Mouse (Mus musculus): ENCODE measurements at regions not wholly inside any gene's neighbourhood (a gene's known extent, or its start where the extent isn't known, plus 50 kb on each side); places are given as distances from the start of the nearest gene placed in this dataset.

DNA sequence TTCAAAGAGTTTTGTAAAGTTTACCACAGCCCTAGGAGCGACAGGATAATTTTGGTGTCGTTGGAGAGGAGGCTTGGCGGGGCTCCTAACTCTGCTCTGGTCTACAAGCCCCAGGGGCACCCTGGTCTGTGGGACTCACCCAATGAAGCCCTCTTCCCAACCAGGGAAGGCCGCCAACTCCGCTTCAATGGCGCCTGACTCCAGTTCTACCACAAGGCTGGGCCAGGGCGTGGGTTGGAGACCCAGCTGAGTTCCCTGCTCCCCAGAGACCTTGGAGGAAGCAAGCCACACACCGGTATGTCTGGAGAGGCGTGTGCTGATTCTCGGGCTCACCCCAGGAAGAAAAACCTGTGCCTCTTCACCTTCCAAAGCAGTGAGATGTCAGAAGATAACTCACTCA is 128.9 kb downstream of the Gadd45g start:
- peak; percentile 38 to 50 for DNase-seq

DNA sequence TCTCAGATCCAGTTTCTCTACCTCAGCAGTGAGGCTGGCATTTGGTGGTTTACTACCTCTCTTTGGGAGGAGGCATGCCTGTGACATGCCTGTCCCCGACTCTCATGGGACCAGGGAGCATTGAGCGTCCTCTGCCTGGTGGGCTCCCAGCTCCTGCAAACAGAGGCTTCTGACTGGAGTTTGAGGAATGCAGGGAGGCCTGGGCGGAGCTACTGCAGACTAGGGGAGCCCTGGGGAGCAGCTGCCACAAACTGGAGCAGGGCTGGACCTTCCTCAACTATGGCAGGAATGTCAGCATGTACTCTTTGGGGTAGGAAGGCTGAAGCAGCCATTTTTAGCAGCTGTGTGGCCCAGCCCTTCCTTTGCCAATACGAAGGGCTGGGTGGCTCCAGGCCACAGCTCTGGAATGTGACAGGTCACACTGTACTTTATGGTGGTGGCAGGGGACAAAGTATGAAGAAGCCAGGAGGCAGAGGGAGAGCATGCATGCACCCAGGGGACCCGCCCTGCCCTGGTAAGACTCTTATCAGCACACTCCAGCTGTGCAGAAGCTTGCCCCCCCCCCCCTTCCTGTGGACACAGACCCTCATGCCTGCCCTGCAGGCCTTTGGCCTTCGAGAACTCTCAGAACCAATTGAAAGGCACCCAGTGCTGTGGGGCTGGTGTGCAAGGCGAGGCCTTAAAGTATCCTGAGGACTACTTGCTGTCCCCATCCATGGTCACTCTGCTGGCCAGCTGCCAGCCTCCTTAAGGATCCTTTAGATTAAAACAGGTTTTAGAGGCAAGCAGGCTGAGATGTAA is 129.5 kb downstream of the Gadd45g start:
- DNase-seq = peak; percentile 76 to 83

DNA sequence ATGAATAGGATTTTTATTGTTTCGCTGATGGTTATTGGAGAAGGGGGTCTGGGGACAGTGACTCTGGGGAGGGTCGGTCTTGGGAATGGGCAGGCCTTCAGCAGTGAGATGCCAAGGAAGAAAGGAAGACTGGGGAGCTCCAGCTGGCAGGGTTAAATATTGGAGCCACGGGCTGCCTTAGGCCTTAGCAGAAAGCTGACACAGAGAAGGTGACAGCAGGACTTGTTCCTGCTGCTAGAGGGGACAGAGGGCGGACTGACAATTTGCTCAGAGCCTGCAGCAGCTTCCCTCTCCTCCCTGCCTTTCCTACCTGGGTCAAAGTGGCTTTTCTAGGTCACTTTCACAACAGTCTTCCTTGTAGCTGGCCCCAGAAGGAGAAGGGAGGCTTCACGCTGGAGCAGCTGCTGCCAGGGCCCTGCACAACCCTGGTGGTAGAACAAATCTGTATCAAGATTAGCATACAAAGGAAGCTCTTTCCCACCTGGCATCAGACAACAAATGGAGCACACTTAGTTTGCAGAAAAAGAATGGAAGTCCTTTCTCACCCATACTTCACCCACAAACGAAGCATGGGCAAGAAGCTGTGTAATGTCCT is 130.2 kb downstream of the Gadd45g start:
- DNase-seq = no peak

DNA sequence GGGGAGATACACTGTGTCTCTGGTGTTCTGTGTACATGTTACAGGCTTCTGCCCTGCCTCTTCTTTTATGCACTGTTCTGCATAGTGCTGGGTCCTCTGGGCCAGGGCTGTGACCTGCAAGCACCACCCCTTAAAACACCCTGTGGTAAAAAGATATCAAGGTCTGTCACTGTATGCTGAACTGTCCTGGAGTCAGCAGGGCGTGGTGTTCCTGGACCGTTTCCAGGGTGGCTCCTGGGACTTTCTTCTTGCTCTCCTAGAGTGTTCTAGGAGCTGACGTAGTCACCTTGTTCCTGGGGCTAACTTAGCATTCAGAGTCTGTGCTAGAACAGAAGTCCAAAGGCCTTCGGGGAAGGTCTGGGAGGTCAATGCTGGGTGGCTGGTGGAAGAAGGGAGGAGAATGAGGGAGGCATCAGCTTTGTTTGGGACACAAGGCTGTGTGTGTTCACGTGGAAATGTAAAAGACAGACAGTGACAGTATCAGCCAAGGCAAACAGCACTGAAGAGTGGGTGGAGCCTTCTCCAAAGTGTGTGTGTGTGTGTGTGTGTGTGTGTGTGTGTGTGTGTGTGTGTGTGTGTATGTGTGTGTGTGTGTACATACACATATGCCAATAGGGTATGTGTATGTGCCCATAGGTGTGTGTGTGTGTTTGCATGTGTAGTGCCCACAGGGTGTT is 133.0 kb downstream of the Gadd45g start:
- DNase-seq = peak in 1 of 2 experiments; percentile 53

DNA sequence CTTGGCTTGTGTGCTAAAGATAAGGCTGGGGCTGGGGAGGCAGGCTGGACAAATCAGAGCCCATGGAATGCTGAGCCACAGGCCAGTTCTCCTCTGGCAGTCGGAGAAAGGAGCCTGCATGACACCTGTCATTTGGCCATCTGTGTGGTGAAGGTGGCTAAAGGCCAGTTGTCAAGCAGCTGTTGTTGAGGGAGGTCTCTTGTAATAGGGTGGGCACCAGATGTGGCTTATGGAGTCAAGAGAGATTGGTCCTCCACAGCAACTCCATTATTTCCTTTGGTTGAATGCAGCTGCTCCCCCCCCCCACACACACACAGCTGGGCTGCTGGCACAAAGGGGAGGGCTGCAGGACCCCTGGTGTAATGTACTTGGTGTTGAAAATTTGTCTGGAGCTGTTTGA is 133.9 kb downstream of the Gadd45g start:
- no peak for DNase-seq

DNA sequence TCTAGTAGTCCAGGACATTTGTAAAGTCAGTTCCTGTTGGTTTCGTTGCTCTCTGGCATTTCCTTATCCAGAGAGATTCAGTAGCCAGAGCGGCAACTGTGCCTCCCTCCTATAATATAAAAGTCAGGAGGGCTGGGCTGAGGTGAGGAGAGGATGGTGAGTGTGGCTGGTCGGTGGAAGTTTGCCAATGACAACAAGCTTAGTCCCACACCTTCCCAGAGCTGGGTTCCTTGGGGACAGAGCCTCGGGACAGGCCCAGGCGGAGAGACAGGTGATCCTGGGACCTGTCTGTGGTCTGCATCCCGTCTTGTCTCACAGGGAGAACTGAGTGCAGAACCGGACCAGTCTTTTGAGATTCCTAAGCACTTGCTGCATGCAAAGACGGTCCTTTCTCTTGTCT is 136.5 kb downstream of the Gadd45g start:
- DNase-seq = no peak

DNA sequence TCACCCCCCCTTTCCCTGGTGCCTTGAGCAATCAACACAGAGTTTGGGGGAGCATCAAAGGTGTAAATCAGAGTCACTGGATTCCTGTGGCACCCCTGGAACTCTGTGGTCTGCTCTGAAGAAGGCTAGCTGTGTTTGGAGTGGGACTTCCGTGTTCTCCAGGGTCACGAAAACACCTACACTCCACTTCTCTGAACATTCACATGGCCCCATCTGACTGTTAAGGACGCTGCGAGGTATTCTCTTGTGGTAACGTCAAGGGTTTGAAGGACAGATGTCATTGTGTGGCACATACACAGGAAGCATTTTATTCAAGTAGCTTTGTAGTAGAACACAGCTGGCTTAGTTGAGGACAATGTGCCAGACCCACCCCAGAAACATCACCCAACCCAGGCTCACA is 137.1 kb downstream of the Gadd45g start:
- no peak for DNase-seq

DNA sequence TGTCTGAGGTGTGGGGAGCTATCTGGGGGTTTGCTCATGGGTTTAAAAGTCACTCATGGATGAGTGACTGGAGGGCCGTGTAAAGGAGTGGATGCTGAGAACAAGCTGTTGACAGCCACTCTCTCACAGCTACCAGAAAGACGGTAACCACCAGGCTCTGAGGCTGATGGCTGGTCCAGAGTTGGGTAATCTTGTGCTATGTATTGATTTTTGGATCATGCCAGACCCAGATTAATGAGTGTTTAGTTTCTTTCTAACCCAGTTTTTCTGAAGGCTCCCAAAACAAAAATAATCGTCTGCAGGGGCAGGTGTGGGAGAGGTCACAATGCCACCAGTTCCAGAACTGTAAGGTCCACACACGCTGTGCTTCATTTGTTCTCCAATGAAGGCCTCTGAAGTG is 144.9 kb downstream of the Gadd45g start:
- DNase-seq = no peak

DNA sequence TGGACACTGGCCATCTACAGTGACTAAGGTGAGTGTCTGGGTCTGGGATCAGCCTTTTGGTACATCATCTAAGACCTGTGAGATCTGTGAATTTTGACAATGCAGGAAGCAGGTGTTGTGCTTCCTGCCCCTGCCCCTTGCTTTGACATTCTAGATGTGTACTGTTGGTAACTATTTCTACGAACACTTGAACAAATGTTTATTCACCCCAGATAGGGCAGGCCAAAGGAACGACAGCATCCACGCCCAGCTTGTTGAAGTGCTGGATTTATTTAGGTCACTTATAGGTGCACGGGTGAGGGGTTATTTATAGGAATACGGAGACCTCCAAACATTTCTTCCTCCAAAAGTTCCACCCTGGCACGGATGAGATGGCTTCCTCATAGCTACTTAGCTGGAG is 146.4 kb downstream of the Gadd45g start:
- no peak for DNase-seq

DNA sequence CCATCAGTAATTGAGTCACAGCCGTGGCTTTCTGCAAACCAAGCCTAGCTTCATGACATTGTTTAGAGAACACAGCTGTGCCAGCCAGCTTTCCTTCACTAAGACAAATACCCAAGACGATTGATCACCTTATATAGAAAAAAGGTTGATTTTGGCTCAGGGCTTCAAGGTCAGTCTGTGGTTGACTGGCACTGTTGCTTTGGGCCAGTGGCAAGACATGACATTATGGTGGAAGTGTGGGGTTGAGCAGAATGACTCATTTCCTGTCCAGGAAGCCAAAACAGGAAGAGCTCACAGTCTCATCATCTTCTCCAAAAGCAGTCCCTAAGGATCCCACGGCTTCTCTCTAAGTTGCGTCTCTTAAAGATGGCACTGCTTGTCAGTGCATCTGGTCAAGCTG is 149.7 kb downstream of the Gadd45g start:
- DNase-seq = no peak

DNA sequence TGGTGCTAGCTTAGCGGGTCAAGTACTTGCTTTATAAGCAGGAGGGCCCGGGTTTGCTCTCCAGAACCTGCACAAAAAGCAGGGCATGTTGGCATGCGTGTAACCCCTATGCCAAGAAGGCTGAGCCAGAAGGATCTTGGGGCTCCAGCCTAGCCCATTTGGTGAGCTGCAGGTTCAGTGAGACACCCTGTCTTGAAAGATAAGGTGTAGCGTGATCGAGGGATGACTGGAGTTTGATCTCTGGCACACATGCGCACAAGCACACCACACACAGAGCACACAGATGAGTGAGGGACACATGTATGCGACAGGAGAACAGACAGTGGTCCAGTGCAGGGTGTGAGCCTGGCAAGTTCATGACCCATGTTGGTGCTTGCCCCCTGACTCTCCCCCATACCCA is 152.1 kb downstream of the Gadd45g start:
- DNase-seq = no peak

DNA sequence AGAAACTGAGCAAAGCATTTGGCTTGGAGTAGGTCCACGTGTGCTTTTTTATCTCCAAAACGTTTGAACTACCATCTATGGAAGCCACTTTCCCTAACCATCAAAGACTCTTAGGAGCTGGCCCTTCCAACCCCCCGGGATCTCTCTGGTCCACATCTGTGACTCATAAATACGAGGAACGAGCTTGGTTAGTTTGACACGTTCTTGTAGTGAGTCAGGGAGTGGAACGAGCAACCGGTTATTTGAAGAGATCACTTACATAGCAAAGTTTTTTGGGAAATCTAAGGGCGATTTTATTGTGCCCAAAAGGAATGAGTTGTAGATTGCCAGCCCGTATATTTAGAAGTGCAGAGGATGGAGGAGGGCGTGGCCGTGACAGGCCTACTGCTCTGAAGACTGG is 155.3 kb downstream of the Gadd45g start:
- no peak for DNase-seq

DNA sequence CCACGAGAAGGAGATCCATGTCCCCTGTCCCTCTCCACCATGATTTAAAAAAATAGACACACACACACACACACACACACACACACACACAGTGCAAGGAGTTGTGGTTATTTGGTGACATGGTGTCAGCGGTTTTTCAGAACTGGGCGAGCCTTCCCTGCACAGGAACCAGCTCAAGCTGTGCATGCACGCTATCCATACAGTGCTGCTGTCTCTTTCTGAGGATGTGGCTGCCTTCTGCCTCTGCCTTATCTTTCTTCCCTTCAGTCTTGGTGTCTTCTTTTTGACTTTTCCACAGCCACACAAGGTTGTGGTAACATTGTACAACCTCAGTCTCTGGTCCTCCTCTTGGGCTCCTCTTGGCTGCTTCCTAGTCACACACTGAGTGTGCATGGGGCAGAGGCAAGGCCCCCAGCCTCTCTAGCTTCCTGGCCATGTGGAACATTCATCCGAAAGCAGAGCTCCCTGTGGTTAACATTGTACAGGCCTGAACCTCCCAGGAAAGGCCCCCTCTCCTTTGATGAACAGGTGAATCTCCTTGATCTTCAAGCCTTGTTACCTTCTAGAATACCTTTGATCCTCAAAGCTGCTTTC is 157.6 kb downstream of the Gadd45g start:
- no peak for DNase-seq

DNA sequence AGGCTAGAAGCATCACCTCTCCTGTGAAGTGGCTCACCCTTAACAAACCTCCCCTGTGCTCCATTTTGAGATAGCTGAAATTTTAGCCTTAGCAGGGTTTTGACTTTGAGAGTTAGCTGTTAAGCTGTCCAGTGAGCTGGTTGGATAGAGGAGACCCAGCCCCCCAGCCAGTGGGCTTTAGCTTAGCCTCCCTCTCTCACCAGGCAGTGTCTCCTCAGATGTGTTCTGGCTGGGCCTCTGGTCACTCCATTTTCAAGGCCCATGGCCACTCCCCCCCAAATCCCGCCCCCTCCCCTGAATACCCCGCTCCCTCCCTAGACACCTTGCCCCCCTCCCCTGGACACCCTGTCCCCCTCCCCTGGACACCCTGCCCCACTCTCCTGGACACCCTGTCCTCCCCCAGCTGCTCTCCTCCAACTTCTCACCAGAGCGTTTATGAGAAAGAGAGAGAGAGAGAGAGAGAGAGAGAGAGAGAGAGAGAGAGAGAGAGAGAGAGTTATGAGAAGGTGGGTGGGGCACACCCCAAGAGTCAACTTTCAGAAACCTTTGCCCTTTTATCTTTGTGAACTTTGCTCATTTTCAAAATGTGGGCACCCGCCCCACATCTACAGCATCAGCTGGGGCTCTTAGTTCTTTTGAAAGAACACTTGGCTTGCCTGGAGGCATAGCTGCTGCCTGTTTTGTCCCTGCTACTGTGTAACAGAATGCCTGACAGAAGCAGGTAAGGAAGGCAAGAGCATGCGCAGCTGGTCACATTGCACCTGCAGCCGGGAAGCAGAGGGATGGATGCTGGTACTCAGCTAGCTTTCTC is 161.3 kb downstream of the Gadd45g start:
- DNase-seq = no peak

DNA sequence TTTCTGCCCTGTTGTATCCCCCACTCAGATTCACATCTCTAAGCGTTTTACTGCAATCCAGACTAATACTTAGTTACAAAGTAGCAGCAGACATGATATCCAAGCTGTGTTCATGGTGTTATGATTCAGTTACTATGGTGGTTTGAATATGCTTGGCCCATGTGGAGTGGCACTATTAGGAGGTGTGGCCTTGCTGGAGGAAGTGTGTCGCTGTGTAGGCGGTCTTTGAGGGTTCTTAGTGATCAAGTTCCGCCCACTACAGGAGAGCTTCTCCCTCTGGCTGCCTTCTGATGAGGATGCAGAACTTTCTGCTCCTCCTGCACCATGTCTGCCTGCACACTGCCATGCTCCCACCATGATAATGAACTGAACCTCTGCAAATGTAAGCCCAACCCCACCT is 162.8 kb downstream of the Gadd45g start:
- no peak for DNase-seq

DNA sequence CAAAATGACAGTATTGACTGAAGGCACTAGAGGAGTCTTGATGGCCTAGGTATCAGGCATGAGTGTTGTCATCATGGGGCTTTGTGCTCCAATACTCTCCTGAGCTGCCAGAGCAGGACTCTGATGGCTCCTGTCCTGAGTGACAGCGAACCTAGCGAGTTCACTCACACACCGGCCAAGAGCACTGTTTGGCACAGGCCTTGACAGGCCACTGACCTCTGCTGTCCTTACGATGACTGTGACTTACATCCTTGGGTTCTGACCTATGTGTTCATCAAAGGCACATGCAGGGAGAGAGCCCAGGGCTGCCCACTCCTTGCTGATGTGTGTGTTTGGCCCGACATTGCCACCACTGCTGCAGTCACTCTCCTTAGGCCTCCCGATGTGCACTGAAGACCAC is 163.3 kb downstream of the Gadd45g start:
- no peak for DNase-seq

DNA sequence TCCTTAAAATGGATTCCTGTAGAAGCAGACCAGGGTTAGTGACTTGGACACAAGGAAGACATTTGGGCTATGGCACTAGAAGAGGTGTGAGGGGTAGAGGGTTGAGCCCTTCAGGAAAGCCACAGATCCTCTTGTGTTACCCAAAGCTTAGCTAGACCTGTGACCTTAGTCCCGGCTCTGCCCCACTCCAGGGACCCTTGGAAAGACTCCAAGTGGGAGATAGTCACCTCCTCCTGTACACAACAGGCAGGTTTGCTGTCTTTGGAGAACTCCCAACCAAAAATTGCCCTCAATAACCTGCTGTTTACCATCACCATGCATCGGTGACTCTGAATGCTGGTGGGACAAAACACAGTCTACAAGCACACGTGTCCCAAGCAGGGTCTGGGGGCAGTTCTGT is 164.5 kb downstream of the Gadd45g start:
- DNase-seq = no peak

DNA sequence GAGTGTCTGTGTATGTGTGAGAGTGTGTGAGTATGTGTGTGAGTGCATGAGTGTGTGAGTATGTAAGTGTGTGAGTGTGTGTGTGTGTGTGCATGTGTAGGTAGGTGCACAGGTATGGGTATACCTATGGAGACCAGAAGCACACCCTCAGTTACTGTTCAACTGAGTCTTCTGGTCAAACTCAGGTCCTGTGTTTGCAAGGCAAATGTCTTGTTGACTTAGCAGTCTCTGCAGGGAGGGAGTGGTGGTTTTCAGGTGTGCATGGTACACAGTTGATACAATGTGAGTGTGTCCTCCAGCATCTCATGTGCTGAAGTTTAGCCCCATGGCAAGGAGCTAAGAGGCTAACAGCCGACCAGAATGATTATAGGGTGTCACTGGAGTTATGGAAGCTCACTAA is 166.7 kb downstream of the Gadd45g start:
- DNase-seq = no peak

DNA sequence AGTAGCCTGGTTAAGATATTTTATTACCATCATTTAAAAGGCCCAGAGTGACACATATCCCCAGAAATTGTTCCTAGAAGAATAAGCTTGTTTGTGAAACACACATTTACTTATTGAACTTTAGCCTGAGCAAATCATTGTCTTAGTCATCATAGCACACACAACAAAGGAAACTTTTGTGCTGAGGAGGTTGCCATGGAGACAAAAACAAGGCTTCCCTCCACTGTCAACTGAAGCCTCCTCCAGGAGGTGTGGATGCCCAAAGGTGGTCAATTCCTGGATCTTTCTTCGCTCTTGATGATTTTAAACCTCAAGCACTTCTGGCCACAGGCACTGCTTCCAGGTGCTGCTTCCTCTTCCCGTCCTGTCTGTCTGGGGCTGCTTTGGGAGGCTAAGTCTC is 167.3 kb downstream of the Gadd45g start:
- no peak for DNase-seq

DNA sequence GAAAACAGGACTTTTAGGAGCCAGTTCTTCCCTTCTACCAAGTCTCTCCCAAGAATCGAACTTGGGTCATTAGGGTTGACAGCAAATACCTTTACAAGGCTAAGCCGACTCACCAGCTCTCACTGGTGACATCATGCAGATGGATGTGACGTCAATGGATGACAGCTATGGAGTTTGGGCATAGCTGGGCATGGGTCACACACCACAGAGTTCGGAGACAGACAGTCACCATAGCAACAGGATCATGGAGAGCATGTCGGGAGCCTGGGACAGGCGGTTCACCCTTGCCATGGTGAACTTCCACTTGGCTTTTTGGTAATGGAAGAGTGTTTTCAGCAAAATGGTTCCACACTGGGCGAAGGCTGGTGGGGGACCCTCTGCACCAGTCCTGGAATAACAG is 168.1 kb downstream of the Gadd45g start:
- DNase-seq = no peak

DNA sequence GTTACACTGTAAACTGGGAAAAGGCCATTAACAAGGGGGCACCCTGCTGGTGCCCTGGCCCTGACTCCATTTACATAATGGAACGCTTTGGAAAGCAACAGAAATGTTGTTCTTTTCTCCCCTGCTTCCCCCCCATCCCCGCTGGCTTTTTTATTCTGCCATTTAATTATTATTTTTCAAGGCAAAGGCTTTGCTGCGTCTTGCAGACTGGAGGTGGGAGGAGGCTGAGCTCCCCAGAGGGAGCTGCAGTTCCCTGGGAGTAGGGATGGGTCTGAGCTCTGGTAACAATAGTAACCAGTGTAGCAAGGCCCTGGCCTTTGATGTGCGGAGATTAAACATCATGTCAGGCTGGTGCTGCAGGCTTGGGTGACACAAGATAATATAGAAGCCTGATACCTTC is 168.6 kb downstream of the Gadd45g start:
- no peak for DNase-seq

DNA sequence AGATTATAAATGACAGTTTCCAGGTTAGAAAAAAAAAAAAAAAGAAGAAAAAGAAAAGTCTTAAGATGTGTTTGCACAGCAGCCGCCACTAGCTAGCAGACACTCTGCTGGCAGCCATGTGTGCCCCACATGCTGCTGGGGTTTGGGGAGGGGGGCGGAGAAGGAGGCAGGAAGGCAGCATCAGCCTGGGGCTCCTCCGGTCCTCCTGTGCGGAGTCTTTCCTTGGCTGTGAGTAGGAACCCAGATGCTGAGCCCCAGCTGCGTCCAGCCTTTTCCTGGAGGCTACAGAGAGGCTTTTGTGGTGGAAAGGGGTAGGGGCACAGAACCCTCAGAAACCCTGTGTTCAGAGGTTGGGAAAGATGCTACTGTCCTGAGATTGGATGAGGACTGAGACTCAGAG is 169.0 kb downstream of the Gadd45g start:
- no peak for DNase-seq

DNA sequence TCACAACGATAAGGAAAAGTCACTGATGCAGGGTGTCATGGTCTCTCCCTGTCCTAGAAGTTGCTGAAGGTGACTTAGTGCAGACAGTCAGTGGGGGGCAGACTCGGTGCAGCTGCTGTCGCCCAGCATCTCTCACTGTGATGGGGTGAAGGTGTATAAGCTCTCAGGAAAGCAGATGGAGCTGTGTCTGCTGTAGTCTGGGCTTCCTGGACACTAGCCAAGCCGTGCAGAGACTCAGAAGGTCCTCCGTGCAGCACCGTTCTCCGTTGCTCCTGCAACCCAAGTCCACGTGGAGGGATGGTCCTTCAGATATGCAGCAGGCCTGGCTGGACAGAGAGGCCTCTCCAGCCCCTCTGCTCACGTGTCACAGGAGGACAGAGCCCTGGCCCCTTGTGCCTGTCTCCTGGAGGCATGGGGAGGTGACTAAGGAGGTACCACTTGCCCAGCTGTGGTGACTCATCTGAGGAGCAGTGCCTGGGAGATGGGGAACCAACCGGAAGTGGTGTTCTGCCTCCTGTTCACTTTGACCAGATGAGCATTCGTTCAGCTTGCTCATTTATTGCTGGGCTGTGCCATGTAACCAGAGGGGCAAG is 171.2 kb downstream of the Gadd45g start:
- peak; percentile 25 to 42 for DNase-seq

Measured in kidney, postnatal 4 days (tissue).